Mouse (Mus musculus): ENCODE results near the gene Ets1.

Ets1 gene

DNA sequence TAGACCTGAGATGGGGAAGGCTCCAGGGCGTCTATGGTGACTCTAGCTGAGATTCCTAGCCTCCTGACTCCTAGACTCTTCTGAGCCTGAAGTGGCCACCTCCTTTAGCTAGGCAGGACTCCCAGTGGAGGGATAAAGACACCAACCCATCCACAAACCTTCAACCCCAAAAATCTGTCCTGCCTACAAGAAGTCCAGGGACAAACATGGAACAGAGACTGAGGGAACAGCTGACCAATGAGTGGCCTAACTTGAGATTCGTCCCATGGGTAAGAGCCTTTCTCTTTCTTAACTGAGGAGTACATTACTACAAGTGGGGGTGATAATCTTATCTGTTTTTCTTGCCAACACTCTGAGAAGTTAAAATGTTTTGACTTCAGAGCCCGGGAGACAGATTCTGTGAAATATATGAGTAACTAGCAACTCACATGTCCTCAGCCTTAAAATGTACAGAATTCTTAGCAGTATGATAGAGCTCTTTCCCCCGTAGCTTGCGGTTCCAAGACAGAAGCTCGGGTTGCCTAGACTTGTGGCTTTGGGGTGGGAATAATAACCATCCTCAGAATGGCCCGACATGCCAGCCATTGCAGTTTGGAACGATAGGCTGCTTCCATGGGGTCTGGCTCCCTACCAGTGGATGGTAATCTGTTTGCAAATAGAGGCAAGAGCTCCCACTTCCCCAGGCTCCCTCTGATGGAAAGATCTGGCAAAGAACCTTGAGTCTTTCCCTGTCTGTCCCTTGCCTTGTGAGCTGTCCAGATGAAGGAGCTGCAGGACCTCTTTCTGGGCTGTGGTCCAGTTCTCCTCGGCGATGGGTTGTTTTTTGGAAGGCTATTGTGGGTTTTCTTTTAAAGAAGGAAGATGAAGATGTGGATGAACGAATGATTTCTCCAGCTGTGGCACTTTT is 30.8 kb downstream of the Ets1 start:
- DNase-seq: peak; percentile 70

- DNase-seq: no peak
Measured at GRCm38 (mm10) chr9:32667518-32667908, 31.5 kb downstream of the Ets1 start.

- DNase-seq: no peak
Measured at GRCm38 (mm10) chr9:32668075-32668673, 32.2 kb downstream of the Ets1 start.

DNA sequence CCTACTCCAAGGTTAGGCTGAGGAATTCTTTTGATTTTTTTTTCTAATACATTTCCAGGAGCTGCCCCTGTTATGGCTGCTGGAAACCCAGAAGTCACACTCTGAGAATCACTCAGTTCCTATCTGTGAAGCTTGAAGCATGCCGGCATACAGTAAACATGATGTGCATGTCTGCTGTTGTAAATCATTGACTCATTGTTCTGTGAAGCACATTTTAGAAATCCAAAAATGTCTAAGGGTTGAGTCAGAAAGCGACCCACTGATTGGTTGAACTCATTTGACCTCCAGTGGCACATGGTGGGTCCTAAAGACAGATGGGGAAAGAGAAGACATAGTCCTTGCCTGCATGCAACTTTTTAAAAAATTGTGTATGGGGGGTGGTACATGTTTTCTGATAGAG is 33.4 kb downstream of the Ets1 start:
- no peak for DNase-seq

- DNase-seq: peak; percentile 89
Measured at GRCm38 (mm10) chr9:32671970-32672859, 36.2 kb downstream of the Ets1 start.

DNA sequence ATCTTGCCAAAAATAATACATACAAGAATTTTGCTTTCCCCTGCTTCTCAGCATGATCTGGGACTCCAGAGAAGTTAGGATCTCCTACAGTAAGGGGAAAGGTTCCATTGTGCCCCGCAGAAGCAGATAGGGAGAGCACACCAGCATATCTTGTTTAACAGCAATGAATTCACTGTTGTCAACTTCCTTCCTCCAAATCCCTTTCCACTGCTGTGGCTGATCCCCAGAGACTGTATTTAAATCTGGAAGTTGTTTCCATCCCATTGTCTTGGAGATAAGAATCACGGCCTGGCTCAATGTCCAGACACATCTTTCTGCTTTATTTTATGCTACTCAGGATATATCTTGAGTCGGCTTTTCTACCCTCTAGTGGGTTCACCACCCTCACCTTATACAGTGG is 37.9 kb downstream of the Ets1 start:
- no peak for DNase-seq

DNA sequence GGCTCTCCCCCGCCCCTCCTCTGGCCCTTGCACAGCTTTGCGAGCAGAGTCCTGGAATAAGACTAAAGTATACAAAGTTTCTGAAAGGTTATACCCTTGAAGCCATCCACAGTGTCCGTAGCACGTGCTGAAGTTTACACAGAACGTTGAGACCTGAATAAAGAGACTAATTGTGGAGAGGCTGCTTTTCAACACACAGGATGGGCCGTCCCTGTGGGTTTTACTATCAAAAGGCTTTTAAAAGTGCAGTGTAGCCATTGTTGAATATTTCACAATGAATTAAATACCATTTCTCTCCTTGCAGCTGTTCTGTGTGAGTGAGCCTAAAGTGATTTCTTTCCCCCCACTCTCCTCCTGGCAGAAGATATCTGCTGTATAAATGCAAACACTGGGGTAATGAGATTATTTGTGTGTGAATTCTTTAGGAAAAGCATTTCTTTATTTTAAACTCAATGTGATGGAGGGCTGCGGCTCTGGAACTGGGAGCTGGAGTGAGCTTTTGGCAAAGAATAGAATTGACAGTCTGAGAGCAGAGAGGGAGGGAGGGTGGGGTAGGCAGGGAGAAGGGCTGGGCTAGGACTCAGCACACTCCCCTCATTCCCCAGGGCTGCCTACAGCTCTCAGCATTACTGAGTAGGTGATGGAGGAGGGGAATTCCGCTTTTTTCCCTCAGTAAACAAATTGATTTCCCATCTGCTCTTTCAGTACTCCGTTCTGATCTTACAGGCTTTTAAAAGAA is 39.8 kb downstream of the Ets1 start:
- DNase-seq: no peak

GRCm38 (mm10) chr9:32676480-32676879 is 40.5 kb downstream of the Ets1 start:
- no peak for DNase-seq

DNA sequence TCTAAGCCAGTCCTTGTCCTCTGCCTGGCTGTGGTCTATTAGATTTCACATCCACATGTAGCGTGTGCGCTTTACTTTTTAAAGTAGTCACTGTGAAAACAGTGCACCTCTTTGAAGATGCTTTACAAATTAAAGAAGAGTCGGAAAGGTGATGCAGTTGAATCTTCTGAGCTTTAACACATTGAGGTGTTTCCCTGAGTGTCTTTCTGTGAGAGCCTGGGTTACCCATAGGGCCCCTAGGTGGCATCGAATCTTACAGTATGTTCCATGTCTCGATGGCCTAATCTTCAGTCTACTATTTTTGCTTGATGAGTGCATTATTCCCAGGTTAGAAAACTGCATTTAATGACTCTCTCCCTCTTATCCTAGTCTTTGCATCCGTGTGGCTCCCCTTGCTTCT is 41.6 kb downstream of the Ets1 start:
- no peak for DNase-seq

DNA sequence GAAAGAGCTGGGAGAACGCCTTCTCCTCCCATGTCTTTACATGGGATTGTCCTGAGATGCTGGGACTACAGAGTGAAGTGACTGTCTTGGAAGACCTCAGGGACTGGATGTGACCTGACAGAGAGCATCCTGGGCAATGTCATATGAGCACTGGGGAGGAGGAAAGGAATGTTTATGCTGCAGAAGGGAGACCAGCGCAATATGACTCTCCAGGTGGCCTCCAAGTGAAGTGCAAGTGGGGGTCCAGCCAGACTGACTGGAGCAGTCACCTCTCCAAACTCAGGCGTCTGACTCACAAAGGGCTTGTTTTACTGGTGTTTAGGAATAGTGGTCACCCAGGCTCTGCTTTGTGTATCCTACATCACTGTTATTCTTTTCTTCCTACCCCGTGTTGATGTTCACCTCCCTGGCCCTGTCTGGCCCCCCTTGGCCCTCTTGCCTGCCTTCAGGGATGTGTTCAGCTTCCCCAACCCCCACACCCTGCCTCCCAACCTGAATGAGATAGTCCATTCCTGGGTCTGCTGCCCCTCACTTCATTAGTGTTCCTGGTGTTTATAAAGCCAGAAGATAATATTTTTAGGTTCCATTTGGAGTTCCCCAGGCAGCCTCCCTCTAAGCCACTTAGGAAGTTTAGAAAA is 42.2 kb downstream of the Ets1 start:
- DNase-seq: no peak

GRCm38 (mm10) chr9:32679531-32679930 is 43.5 kb downstream of the Ets1 start:
- DNase-seq: no peak

- no peak for DNase-seq
Measured at GRCm38 (mm10) chr9:32680201-32680600, 44.2 kb downstream of the Ets1 start.

- no peak for DNase-seq
Measured at GRCm38 (mm10) chr9:32685793-32686558, 50.0 kb downstream of the Ets1 start.

GRCm38 (mm10) chr9:32688351-32688750 is 52.3 kb downstream of the Ets1 start:
- no peak for DNase-seq

DNA sequence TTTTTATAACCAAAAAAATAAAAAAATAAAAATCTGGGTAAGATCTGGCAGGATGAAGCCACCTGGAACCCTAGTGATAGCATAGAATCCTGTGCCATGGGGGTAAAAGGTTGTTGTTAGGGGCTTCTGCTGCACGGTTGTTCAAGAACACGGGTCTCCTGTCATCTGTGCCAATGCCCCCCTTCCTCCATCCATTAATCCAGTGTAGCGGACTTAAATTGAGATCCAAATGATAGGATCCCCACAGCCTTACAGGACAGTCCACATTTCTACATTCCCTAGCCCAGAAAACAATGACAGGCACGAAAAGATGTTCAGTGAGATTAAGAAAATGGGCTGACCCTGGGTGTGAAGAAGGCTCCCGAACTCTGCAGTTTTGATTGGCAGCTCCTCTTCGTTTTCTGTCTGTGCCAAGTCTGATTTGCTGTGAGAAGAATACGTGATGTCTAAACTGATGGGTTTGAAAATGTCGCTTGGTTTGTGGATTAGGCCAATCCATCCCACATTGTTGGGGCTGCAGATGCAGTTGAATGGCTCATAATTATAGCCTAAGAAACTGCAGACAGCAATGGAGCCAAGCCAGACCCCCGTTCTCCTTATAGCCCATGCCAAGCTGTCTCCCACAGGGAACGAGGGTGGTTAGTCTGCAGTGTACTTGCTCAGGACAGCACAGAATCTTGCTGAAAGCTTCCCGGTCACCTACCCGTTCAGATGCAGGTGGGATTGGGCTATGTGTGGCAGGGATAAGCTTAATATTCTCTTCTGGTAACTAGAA is 55.3 kb downstream of the Ets1 start:
- DNase-seq: no peak

DNA sequence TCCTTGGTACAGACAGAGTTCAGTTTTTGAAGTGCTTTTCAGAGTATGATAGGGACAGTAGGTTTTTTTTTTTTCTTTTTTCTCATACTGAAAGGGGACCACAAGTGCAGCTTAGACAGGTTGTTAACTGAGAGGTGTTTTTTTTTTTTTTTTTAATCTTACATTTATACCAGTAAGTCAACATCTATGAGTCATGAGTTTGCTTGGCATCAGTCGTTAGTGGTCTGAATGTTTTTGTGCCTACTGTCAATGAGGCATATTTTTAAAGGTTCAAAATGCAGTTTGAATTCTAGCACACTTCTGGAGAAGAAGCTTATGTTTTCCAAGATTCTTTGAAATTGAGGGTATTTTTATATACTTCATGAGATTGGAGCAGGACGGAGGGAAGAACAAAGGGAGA is 56.9 kb downstream of the Ets1 start:
- DNase-seq: no peak

- no peak for DNase-seq
Measured at GRCm38 (mm10) chr9:32693411-32693810, 57.4 kb downstream of the Ets1 start.

DNA sequence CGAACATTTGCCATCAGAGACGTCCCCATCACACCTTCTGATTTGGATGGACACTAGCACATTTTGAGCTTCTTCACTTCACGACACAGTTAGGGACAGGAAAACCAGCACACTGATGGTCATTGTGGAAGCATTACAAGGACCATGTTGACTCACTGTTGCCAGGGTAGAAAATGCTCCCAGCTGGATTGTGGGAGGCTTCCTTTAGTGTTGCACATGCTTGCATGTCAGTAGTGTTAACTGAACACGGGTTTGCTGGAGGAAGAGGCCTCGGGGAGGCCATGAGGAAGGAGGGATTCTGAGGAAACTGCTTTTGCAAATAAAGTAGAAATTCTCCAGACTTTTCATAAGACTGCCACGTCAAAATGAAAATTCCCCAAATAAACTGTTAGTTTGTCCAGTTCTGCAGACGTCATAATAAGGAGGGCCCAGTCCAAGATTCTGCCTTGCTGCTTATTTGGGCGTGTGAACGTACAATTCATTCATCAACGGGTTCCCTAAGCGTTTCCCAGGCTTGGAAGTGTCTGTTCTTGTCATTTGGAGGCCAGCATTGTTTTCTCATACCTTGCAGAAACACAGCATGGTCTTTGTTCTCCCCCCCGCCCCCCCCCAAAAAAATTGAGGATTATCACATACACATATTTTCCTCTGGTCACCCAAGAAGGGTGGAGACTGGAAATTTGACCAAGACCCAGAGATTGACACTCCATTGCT is 58.2 kb downstream of the Ets1 start:
- DNase-seq: no peak

- no peak for DNase-seq
Measured at GRCm38 (mm10) chr9:32694916-32695490, 59.0 kb downstream of the Ets1 start.

Data from kidney, postnatal 10 days (tissue).